Mouse (Mus musculus): Measurements from ENCODE around the gene Atg4a-ps. TPM values are rescaled to one million over a fixed set of nuclear protein-coding genes. Genes with fewer than 3 reads are reported as not detected.

Atg4a-ps gene
- polyA plus RNA-seq, 1 experiment from 2014 or later = not detected

DNA sequence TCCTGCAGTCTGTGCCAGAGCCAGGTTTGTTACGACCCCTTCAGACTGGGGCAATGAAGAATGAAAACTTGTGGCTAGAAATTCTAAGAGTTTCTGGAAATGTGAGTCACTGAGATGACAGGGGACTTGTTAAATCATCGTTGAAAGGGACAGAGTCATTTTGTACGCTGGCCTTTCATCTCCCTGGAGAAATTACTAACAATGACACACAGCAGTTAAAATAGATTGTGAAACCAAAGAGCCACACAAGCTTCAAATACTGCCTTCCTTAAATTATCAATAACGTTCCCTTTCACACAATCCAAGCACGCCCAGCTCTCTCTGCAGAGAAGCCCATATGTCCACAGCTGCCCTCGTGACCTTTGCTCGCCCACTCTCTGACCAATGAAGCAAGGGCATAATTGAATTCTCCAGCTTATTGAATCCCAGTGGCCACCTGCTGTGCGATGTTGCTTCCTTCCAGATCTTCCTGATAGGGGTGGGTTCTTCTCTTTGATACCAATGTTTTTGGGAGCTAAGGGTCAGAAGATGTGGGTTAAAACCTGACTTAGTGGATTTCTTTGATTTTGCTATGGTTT lies 5.6 kb downstream of the Atg4a-ps start:
- no peak overlapping the region for H3K9ac ChIP-seq (replicated peaks; ENCODE audit: low read depth, low read length)
- H3K4me2 ChIP-seq (ENCODE audit: low read depth, low read length) = no peak overlapping the region
- H3K27ac ChIP-seq (ENCODE audit: low read depth, low read length) = no peak overlapping the region
- no peak for ATAC-seq (ENCODE audit: low read depth)
- no peaks in the 10 kb centered on the region for H3K36me3 ChIP-seq (ENCODE audit: control insufficient read depth, insufficient read depth, low read length)
- H3K4me1 ChIP-seq (ENCODE audit: control insufficient read depth, insufficient read depth, low read length) = no peaks in the 10 kb centered on the region
- WGBS = 17% methylated on average over 8 of the region's 8 CpGs
- no peaks in the 10 kb centered on the region for H3K27me3 ChIP-seq (ENCODE audit: control insufficient read depth, insufficient read depth, low read length)
- H3K4me3 ChIP-seq (ENCODE audit: low read depth, low read length) = no peak overlapping the region
- H3K9me3 ChIP-seq (ENCODE audit: control insufficient read depth, low read length) = no peaks in the 10 kb centered on the region

DNA sequence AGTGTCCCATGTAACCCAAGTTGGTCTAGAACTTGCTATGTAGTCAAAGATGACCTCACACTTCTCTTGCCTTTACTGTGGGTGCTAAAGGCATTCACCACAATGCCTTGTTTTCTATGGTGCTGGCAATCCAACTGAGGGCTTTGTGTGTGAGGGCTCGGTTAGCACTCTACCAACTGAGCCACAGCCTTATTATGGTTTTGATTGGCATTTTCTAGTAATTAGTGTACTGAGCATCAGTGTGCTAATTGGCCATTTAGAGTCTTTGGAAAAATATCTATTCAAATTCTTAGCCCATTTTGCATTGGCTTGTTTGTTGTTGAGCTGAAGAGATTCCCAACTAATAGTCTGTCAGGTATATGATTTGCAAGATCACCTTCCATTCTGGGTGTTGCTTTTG lies 8.2 kb downstream of the Atg4a-ps start:
- no peak overlapping the region for H3K4me2 ChIP-seq (ENCODE audit: low read depth, low read length)
- 84% methylated on average over 1 of the region's 1 CpGs for WGBS
- ATAC-seq (ENCODE audit: low read depth) = no peak

DNA sequence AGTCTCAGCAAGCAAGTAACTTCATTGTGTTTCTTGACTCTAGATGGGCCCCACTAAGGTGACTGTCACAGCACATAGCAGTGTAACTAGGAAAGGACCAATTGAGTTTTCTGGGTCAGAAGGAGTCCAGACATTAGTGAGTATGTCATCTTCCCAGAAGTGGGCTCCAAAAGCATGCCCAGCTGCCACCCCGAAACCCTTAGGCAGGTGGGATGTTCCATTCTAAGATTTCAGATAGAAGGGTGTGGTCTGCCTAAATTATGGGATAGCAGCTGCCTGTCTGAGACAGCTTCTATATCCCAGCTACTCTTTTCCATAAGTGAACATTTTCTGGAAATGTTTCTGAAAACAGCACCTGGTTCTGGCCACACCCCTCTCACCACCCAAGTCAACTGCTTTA lies 11.6 kb downstream of the Atg4a-ps start:
- Histone ChIP-seq H3K27ac (ENCODE audit: low read depth, low read length) (no peak overlapping the region), H3K4me3 (ENCODE audit: low read depth, low read length) (no peak overlapping the region), H3K4me1 (ENCODE audit: control insufficient read depth, insufficient read depth, low read length) (no peaks in the 10 kb centered on the region), H3K4me2 (ENCODE audit: low read depth, low read length) (no peak overlapping the region), H3K9me3 (ENCODE audit: control insufficient read depth, low read length) (no peaks in the 10 kb centered on the region), H3K36me3 (ENCODE audit: control insufficient read depth, insufficient read depth, low read length) (no peaks in the 10 kb centered on the region), H3K9ac (replicated peaks; ENCODE audit: low read depth, low read length) (no peak overlapping the region), H3K27me3 (ENCODE audit: control insufficient read depth, insufficient read depth, low read length) (no peaks in the 10 kb centered on the region)
- WGBS = 93% methylated on average over 1 of the region's 1 CpGs
- no peak for ATAC-seq (ENCODE audit: low read depth)

More for the DNA sequence above, 8.2 kb downstream of the Atg4a-ps start:
- Histone ChIP-seq H3K27me3 (ENCODE audit: control insufficient read depth, insufficient read depth, low read length) (no peaks in the 10 kb centered on the region), H3K9ac (replicated peaks; ENCODE audit: low read depth, low read length) (no peak overlapping the region), H3K4me3 (ENCODE audit: low read depth, low read length) (no peak overlapping the region), H3K4me1 (ENCODE audit: control insufficient read depth, insufficient read depth, low read length) (no peaks in the 10 kb centered on the region), H3K9me3 (ENCODE audit: control insufficient read depth, low read length) (no peaks in the 10 kb centered on the region), H3K27ac (ENCODE audit: low read depth, low read length) (no peak overlapping the region), H3K36me3 (ENCODE audit: control insufficient read depth, insufficient read depth, low read length) (no peaks in the 10 kb centered on the region)

DNA sequence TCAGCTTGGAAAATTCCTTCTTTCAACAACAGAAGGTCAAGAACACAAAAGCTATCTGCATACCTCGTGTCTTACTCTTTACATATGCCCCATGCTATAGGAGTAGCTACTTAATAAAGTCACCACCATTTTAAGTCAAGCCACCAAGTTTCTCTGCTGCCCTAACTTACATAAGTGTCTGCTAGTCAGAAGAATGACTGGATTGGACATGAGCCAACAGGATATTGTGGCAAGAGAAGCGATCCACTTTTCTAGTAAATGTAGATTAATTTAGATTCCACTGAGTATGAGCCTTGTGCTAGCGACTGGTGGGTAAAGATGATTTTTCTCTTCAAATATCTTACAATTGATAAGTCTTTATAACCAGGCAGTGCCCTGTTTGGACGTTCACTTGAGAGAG lies 12.0 kb downstream of the Atg4a-ps start:
- no peak for ATAC-seq (ENCODE audit: low read depth)
- Histone ChIP-seq H3K9me3 (ENCODE audit: control insufficient read depth, low read length) (no peaks in the 10 kb centered on the region), H3K27me3 (ENCODE audit: control insufficient read depth, insufficient read depth, low read length) (no peaks in the 10 kb centered on the region), H3K9ac (replicated peaks; ENCODE audit: low read depth, low read length) (no peak overlapping the region), H3K4me2 (ENCODE audit: low read depth, low read length) (no peak overlapping the region), H3K36me3 (ENCODE audit: control insufficient read depth, insufficient read depth, low read length) (no peaks in the 10 kb centered on the region), H3K27ac (ENCODE audit: low read depth, low read length) (no peak overlapping the region), H3K4me1 (ENCODE audit: control insufficient read depth, insufficient read depth, low read length) (no peaks in the 10 kb centered on the region), H3K4me3 (ENCODE audit: low read depth, low read length) (no peak overlapping the region)
- 79% methylated on average over 4 of the region's 4 CpGs for WGBS

DNA sequence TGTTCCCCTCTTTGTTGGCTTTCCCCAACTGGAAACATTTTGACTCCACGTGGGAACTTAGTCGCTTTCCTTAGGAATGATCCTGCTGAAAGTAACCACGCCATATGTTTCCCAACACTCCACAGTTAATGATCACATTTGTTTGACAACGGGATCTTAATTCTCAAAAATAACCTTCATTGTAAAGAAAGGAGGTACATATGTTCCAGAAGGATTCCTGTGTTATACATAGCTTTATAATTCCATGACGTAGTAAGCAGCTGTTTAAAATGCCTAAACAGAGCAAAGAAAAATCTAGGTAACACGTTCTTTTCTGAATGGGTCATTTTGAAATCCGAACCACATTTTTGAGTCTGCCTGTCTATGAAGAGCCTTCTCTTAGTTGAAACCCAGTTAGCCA lies 12.7 kb downstream of the Atg4a-ps start:
- Histone ChIP-seq H3K4me2 (ENCODE audit: low read depth, low read length) (no peak overlapping the region), H3K27ac (ENCODE audit: low read depth, low read length) (no peak overlapping the region), H3K9me3 (ENCODE audit: control insufficient read depth, low read length) (no peaks in the 10 kb centered on the region), H3K36me3 (ENCODE audit: control insufficient read depth, insufficient read depth, low read length) (no peaks in the 10 kb centered on the region), H3K4me3 (ENCODE audit: low read depth, low read length) (no peak overlapping the region), H3K9ac (replicated peaks; ENCODE audit: low read depth, low read length) (no peak overlapping the region), H3K4me1 (ENCODE audit: control insufficient read depth, insufficient read depth, low read length) (no peaks in the 10 kb centered on the region), H3K27me3 (ENCODE audit: control insufficient read depth, insufficient read depth, low read length) (no peaks in the 10 kb centered on the region)
- 90% methylated on average over 7 of the region's 7 CpGs for whole genome bisulfite sequencing
- ATAC-seq (ENCODE audit: low read depth) = no peak

DNA sequence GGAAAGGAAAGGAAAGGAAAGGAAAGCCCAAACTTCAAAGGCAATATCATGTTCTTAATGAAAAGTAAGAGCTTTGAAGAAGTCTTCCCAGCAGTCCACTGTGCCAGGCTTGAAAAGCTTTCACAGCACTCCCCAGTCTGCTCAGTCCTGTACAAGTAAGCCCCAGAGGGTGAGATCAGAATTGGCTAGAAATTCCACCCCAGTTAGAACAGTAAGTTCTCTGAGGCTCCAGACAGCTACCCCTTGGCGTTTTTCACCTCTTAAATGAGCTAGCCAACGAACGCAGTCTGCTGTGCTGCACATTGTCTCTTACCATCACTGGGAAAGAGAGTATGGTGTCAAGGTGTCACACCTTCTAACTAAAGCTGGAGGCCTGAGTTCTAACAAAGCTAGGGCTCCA lies 18.2 kb downstream of the Atg4a-ps start:
- H3K4me3 ChIP-seq (ENCODE audit: low read depth, low read length) = no peak overlapping the region
- H3K9ac ChIP-seq (replicated peaks; ENCODE audit: low read depth, low read length) = no peak overlapping the region
- H3K27ac ChIP-seq (ENCODE audit: low read depth, low read length) = no peak overlapping the region
- H3K9me3 ChIP-seq (ENCODE audit: control insufficient read depth, low read length) = no peaks in the 10 kb centered on the region
- ATAC-seq (ENCODE audit: low read depth) = no peak
- no peak overlapping the region for H3K4me2 ChIP-seq (ENCODE audit: low read depth, low read length)
- H3K36me3 ChIP-seq (ENCODE audit: control insufficient read depth, insufficient read depth, low read length) = no peaks in the 10 kb centered on the region
- peaks cover 9% of the 10 kb centered on the region; the same call in 1 of the 2 replicates for H3K4me1 ChIP-seq (ENCODE audit: control insufficient read depth, insufficient read depth, low read length)
- H3K27me3 ChIP-seq (ENCODE audit: control insufficient read depth, insufficient read depth, low read length) = no peaks in the 10 kb centered on the region
- 90% methylated on average over 3 of the region's 3 CpGs for WGBS

DNA sequence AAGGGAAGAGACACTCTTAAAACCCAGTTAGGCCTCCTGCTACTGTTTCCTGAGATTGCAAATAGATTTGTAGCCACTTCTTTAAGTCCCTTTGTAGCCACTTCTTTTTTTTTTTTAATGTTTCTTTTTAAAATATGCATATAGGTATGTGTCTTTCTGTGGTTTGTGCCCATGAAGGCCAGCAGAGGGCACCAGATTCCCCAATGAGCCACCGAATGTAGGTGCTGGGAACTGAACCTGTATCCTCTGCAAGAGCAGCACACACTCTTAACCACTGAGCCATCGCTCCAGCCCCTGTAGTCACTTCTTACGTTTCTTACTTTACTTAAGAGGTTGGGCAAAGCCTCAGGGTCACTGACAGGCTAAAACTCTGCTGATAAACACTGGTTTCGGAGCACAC lies 19.4 kb downstream of the Atg4a-ps start:
- no peaks in the 10 kb centered on the region for H3K27me3 ChIP-seq (ENCODE audit: control insufficient read depth, insufficient read depth, low read length)
- H3K36me3 ChIP-seq (ENCODE audit: control insufficient read depth, insufficient read depth, low read length) = no peaks in the 10 kb centered on the region
- ATAC-seq (ENCODE audit: low read depth) = no peak
- H3K27ac ChIP-seq (ENCODE audit: low read depth, low read length) = no peak overlapping the region
- no peaks in the 10 kb centered on the region for H3K9me3 ChIP-seq (ENCODE audit: control insufficient read depth, low read length)
- no peak overlapping the region for H3K4me2 ChIP-seq (ENCODE audit: low read depth, low read length)
- no peak overlapping the region for H3K4me3 ChIP-seq (ENCODE audit: low read depth, low read length)
- H3K4me1 ChIP-seq (ENCODE audit: control insufficient read depth, insufficient read depth, low read length) = peaks cover 9% of the 10 kb centered on the region; the same call in 1 of the 2 replicates
- WGBS = 90% methylated on average over 4 of the region's 4 CpGs
- no peak overlapping the region for H3K9ac ChIP-seq (replicated peaks; ENCODE audit: low read depth, low read length)

DNA sequence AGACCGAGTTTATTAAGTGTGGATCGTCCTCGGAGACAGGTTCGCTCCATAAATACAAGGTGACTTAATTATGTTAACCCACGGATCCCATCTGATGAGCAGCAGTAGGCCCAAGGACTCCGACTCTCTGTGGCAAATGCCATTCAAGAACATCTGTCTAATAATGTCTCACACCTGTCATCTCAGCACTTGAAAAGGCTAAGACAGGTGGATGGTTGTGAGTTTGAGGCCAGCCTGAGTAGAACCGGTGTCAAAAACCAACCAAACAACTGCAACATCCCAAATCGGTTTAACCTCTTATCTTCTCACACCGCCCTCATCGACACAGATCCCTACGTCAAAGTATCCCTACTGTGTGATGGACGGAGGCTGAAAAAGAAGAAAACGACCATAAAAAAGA lies 20.7 kb downstream of the Atg4a-ps start:
- Histone ChIP-seq H3K4me3 (ENCODE audit: low read depth, low read length) (no peak overlapping the region), H3K9ac (replicated peaks; ENCODE audit: low read depth, low read length) (no peak overlapping the region), H3K36me3 (ENCODE audit: control insufficient read depth, insufficient read depth, low read length) (no peaks in the 10 kb centered on the region), H3K27ac (ENCODE audit: low read depth, low read length) (no peak overlapping the region), H3K4me2 (ENCODE audit: low read depth, low read length) (no peak overlapping the region), H3K9me3 (ENCODE audit: control insufficient read depth, low read length) (no peaks in the 10 kb centered on the region), H3K4me1 (ENCODE audit: control insufficient read depth, insufficient read depth, low read length) (peaks cover 9% of the 10 kb centered on the region; the same call in 1 of the 2 replicates), H3K27me3 (ENCODE audit: control insufficient read depth, insufficient read depth, low read length) (no peaks in the 10 kb centered on the region)
- WGBS = 70% methylated on average over 13 of the region's 13 CpGs
- no peak for ATAC-seq (ENCODE audit: low read depth)

DNA sequence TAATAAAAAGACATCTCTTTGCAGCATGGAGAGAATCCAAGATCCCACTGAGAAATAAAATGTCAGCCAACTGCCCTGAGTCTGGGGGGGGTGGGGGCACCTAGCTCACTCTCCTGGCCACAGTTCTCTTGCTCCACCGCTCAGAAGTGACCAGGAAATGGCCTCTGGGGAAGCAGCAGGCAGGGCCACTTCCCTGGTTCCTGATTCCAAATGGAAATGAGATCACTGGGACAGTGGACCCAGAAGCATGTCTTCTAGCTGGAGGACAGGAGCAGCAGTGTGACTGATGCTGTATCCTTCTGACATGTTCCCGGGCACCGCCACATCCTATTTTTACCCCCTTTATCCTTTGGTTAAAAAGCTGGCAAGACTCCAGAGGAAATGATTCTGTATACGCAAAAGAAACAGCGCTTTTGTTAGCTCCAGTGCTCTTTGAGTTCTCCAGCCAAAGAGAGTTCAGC lies 21.2 kb downstream of the Atg4a-ps start:
- WGBS = 40% methylated on average over 5 of the region's 5 CpGs
- peaks cover 9% of the 10 kb centered on the region; the same call in 1 of the 2 replicates for H3K4me1 ChIP-seq (ENCODE audit: control insufficient read depth, insufficient read depth, low read length)
- no peak overlapping the region for H3K27ac ChIP-seq (ENCODE audit: low read depth, low read length)
- H3K4me2 ChIP-seq (ENCODE audit: low read depth, low read length) = no peak overlapping the region
- H3K27me3 ChIP-seq (ENCODE audit: control insufficient read depth, insufficient read depth, low read length) = no peaks in the 10 kb centered on the region
- H3K36me3 ChIP-seq (ENCODE audit: control insufficient read depth, insufficient read depth, low read length) = no peaks in the 10 kb centered on the region
- no peak for ATAC-seq (ENCODE audit: low read depth)
- no peaks in the 10 kb centered on the region for H3K9me3 ChIP-seq (ENCODE audit: control insufficient read depth, low read length)
- no peak overlapping the region for H3K9ac ChIP-seq (replicated peaks; ENCODE audit: low read depth, low read length)
- no peak overlapping the region for H3K4me3 ChIP-seq (ENCODE audit: low read depth, low read length)

Measured in neural tube, embryonic 14.5 days (tissue).